In genomic region chr1:144307017-144307853, GRCm38 (mm10) we compare ENCODE assay signal across 14 mouse cellular contexts. TPM values are rescaled to one million over a fixed set of nuclear protein-coding genes. Genes with fewer than 3 reads are reported as not detected.
DNase-seq lines count a peak whose midpoint lies in the region; ATAC-seq and TF ChIP-seq lines count a peak whose summit lies in the region.
"Had no signal": no experiment of that assay in that cellular context is flagged by ENCODE, and none has a peak within 500 bp of the region (broad histone marks: within the 10 kb centered on the region; RNA-seq: fewer than 3 reads in every experiment).

No protein-coding gene starts in this region.

- WGBS in liver, embryonic 11.5 days, result 54% methylated on average over 7 of the region's 7 CpGs
- 61% methylated on average over 7 of the region's 7 CpGs for WGBS in stomach, postnatal 0 days
- WGBS in heart, embryonic 12.5 days, result 83% methylated on average over 7 of the region's 7 CpGs

- H3K4me3 ChIP-seq in liver, embryonic 11.5 days (ENCODE audit: low read depth, low read length), result no peak overlapping the region
- peak overlapping the region in 1 of 2 experiments; percentile 17; a peak in 2 of 4 replicates for H3K4me3 ChIP-seq in MEL (ENCODE audit: control insufficient read depth in 1 of 2, insufficient read depth in 1 of 2, low read depth in 2 of 2, low read length in 2 of 2)
- no peak overlapping the region for H3K4me3 ChIP-seq in stomach, postnatal 0 days (ENCODE audit: low read depth, low read length)
- H3K4me3 ChIP-seq in heart, embryonic 12.5 days, result no peak overlapping the region
- H3K4me3 ChIP-seq: limb, embryonic 12.5 days; midbrain, embryonic 10.5 days had no signal

- peak in 1 of 2 experiments; percentile 38; a peak in 1 of 4 replicates for TF ChIP-seq EP300 in MEL (IDR thresholded peaks at IDR 0.05; ENCODE audit: low read depth in 1 of 2, low read length in 2 of 2)
- TF ChIP-seq EP300 in stomach, postnatal 0 days (optimal IDR thresholded peaks at IDR 0.05), result no peak

- no peak for TF ChIP-seq CTCF in MEL (IDR thresholded peaks at IDR 0.05 in 2 of 3, conservative IDR thresholded peaks at IDR 0.05 in 1 of 3; ENCODE audit: control insufficient read depth in 1 of 3, insufficient read depth in 1 of 3, low read depth in 2 of 3, low read length in 3 of 3, poor library complexity in 1 of 3, severe bottlenecking in 1 of 3)
- TF ChIP-seq CTCF in stomach, postnatal 0 days (IDR thresholded peaks at IDR 0.05; ENCODE audit: low read depth), result no peak

- ATAC-seq in liver, embryonic 11.5 days (replicated peaks; ENCODE audit: low FRiP score), result no peak
- peak; percentile 78 for ATAC-seq in megakaryocyte progenitor cell, adult 5-6 weeks (replicated peaks; ENCODE audit: poor library complexity)
- no peak for ATAC-seq in stomach, postnatal 0 days (ENCODE audit: low FRiP score, low TSS enrichment)
- ATAC-seq in heart, embryonic 12.5 days (ENCODE audit: insufficient number of reproducible peaks, low FRiP score), result no peak
- no peak for ATAC-seq in cerebellum, adult (ENCODE audit: insufficient number of reproducible peaks, low FRiP score, low TSS enrichment)

- TF ChIP-seq POLR2A in MEL (IDR thresholded peaks at IDR 0.05; ENCODE audit: control insufficient read depth in 1 of 2, insufficient read depth in 1 of 2, low read depth in 1 of 2, low read length in 2 of 2, poor library complexity in 1 of 2), result peak in 1 of 2 experiments; percentile 29; a peak in 1 of 4 replicates

- H3K4me1 ChIP-seq in liver, embryonic 11.5 days (replicated peaks; ENCODE audit: control insufficient read depth, insufficient read depth, low read length), result no peaks in the 10 kb centered on the region
- H3K4me1 ChIP-seq in MEL (ENCODE audit: control insufficient read depth in 1 of 2, insufficient read depth in 2 of 2, low read length in 2 of 2), result peaks cover 16 to 23% of the 10 kb centered on the region in 2 experiments
- no peaks in the 10 kb centered on the region for H3K4me1 ChIP-seq in stomach, postnatal 0 days (replicated peaks; ENCODE audit: control insufficient read depth, insufficient read depth)
- 0 out of 2 replicates have a peak, but pooled peaks cover 3% of the 10 kb centered on the region for H3K4me1 ChIP-seq in heart, embryonic 12.5 days (replicated peaks)
- H3K4me1 ChIP-seq: limb, embryonic 12.5 days; midbrain, embryonic 10.5 days had no signal

- no peaks in the 10 kb centered on the region for H3K36me3 ChIP-seq in liver, embryonic 11.5 days (ENCODE audit: control insufficient read depth, insufficient read depth, low read length)
- peaks cover 0 to 42% of the 10 kb centered on the region in 2 experiments; a peak in 2 of 4 replicates for H3K36me3 ChIP-seq in MEL (ENCODE audit: control insufficient read depth in 1 of 2, insufficient read depth in 2 of 2, low read length in 2 of 2)
- H3K36me3 ChIP-seq in stomach, postnatal 0 days (ENCODE audit: control insufficient read depth, insufficient read depth, low read length), result no peaks in the 10 kb centered on the region
- H3K36me3 ChIP-seq in heart, embryonic 12.5 days, result no peaks in the 10 kb centered on the region
- H3K36me3 ChIP-seq: limb, embryonic 12.5 days; midbrain, embryonic 10.5 days had no signal

- H3K9ac ChIP-seq in liver, embryonic 11.5 days (ENCODE audit: low read depth, low read length), result no peak overlapping the region
- peak overlapping the region; percentile 52 for H3K9ac ChIP-seq in MEL (ENCODE audit: control insufficient read depth, low read depth, low read length, poor library complexity, severe bottlenecking)
- H3K9ac ChIP-seq in stomach, postnatal 0 days (ENCODE audit: low read length), result no peak overlapping the region
- no peak overlapping the region for H3K9ac ChIP-seq in heart, embryonic 12.5 days
- H3K9ac ChIP-seq: limb, embryonic 12.5 days had no signal

- no peak overlapping the region for H3K27ac ChIP-seq in liver, embryonic 11.5 days (ENCODE audit: low read depth, low read length)
- peak overlapping the region; percentile 84 for H3K27ac ChIP-seq in MEL (ENCODE audit: control insufficient read depth, low read depth, low read length)
- 0 out of 2 replicates have a peak overlapping the region, but pooled peaks have one; percentile 49 for H3K27ac ChIP-seq in stomach, postnatal 0 days (replicated peaks)
- H3K27ac ChIP-seq in heart, embryonic 12.5 days (ENCODE audit: poor library complexity, severe bottlenecking), result no peak overlapping the region
- H3K27ac ChIP-seq: limb, embryonic 12.5 days; midbrain, embryonic 10.5 days had no signal

- no peaks in the 10 kb centered on the region for H3K79me2 ChIP-seq in MEL (ENCODE audit: control insufficient read depth, insufficient read depth, low read length, poor library complexity)

- H3K9me3 ChIP-seq in liver, embryonic 11.5 days (ENCODE audit: control insufficient read depth, low read length), result no peaks in the 10 kb centered on the region
- no peaks in the 10 kb centered on the region for H3K9me3 ChIP-seq in MEL (replicated peaks; ENCODE audit: insufficient read depth, low read length)
- H3K9me3 ChIP-seq in stomach, postnatal 0 days (ENCODE audit: control insufficient read depth, low read length), result no peaks in the 10 kb centered on the region
- no peaks in the 10 kb centered on the region for H3K9me3 ChIP-seq in heart, embryonic 12.5 days (replicated peaks)
- H3K9me3 ChIP-seq: limb, embryonic 12.5 days; midbrain, embryonic 10.5 days had no signal

- H3K27me3 ChIP-seq in liver, embryonic 11.5 days (replicated peaks; ENCODE audit: control insufficient read depth, insufficient read depth, low read length), result no peaks in the 10 kb centered on the region
- H3K27me3 ChIP-seq in MEL (ENCODE audit: control insufficient read depth in 1 of 2, insufficient read depth in 2 of 2, low read length in 2 of 2), result no peaks in the 10 kb centered on the region
- H3K27me3 ChIP-seq in stomach, postnatal 0 days (ENCODE audit: control insufficient read depth, insufficient read depth, low read length), result no peaks in the 10 kb centered on the region
- no peaks in the 10 kb centered on the region for H3K27me3 ChIP-seq in heart, embryonic 12.5 days (replicated peaks)
- H3K27me3 ChIP-seq: limb, embryonic 12.5 days had no signal

- DNase-seq in liver, result peak; percentile 19
- DNase-seq in liver, embryonic 11.5 days (ENCODE audit: low spot score), result no peak
- DNase-seq in MEL (ENCODE audit: low read depth, low spot score), result peak; percentile 86
- DNase-seq in stomach, postnatal 0 days (ENCODE audit: low spot score), result no peak
- no peak for DNase-seq in gastrocnemius, postnatal 25 days
- DNase-seq: kidney, adult 2 months; right cerebral cortex, postnatal 4 days had no signal

- no peak for TF ChIP-seq RAD21 in MEL (IDR thresholded peaks at IDR 0.05; ENCODE audit: low read depth, low read length)

- H3K4me2 ChIP-seq in liver, embryonic 11.5 days, result no peak overlapping the region
- H3K4me2 ChIP-seq in stomach, postnatal 0 days (replicated peaks; ENCODE audit: low read depth), result no peak overlapping the region
- H3K4me2 ChIP-seq in heart, embryonic 12.5 days, result no peak overlapping the region
- H3K4me2 ChIP-seq: limb, embryonic 12.5 days had no signal

TF ChIP-seq in MEL, 35 proteins besides CTCF, POLR2A, EP300 and RAD21:
- TF ChIP-seq RCOR1 (IDR thresholded peaks at IDR 0.05; ENCODE audit: low read depth, low read length) (peak; percentile 36; the same call in 1 of the 2 replicates), SMC3 (IDR thresholded peaks at IDR 0.05; ENCODE audit: low read depth, low read length) (no peak), POLR2AphosphoS5 (IDR thresholded peaks at IDR 0.05; ENCODE audit: borderline replicate concordance, low read depth, low read length) (no peak), GATA1 (IDR thresholded peaks at IDR 0.05; ENCODE audit: low read depth, low read length) (0 out of 2 replicates have a peak, but pooled peaks have one; percentile 34), CHD1 (IDR thresholded peaks at IDR 0.05; ENCODE audit: low read depth, low read length) (peak; percentile 74; the same call in 1 of the 2 replicates), ETS1 (IDR thresholded peaks at IDR 0.05; ENCODE audit: low read depth, low read length) (peak; percentile 52; the same call in 1 of the 2 replicates), E2F4 (IDR thresholded peaks at IDR 0.05; ENCODE audit: borderline replicate concordance, low read depth, low read length) (peak; percentile 94), NELFE (IDR thresholded peaks at IDR 0.05; ENCODE audit: low read depth, low read length) (no peak), GABPA (IDR thresholded peaks at IDR 0.05; ENCODE audit: low read depth, low read length) (no peak), HCFC1 (IDR thresholded peaks at IDR 0.05; ENCODE audit: low read depth, low read length) (peak; percentile 20; the same call in 1 of the 2 replicates), TCF12 (IDR thresholded peaks at IDR 0.05; ENCODE audit: low read depth, low read length) (peak; percentile 28; the same call in 1 of the 2 replicates)

RNA-seq across cellular contexts. Expression of gene Rgs1, which starts 58.2 kb away (rescaled TPM):
- 0.18 and 0.84 TPM in 2 replicates for polyA plus RNA-seq in liver, embryonic 11.5 days (2014; fragmentation: Nextera tagmentation; extraction: Ambion mirVana)
- 1.7 and 5.9 TPM in 2 replicates for total RNA-seq in MEL (2012; rRNA removed)
- polyA plus RNA-seq in MEL (2012; ENCODE audit: insufficient read depth in 1 of 2, insufficient read length in 2 of 2, low read depth in 1 of 2, low replicate concordance in 2 of 2, missing spikeins in 1 of 2), result under 1 TPM in 1 of 2 experiments, not detected in 1; 0.91 TPM
- 17.1 and 27.9 TPM in 2 replicates for total RNA-seq in megakaryocyte progenitor cell, adult 5-6 weeks (2015)
- total RNA-seq in megakaryocyte progenitor cell, adult 5-6 weeks (2017), result 41.7 and 52.1 TPM in 2 replicates
- 1.3 and 1.7 TPM in 2 replicates for polyA plus RNA-seq in stomach, postnatal 0 days (2015; fragmentation: Nextera tagmentation; extraction: Ambion mirVana)
- total RNA-seq in gastrocnemius, postnatal 25 days (2021), result not detected
- polyA plus RNA-seq in heart, embryonic 12.5 days (2016; fragmentation: Nextera tagmentation; extraction: Ambion mirVana), result 0.10 and 0.37 TPM in 2 replicates
- total RNA-seq: layer of hippocampus, postnatal 10 days had no signal
- polyA plus RNA-seq: embryonic facial prominence, embryonic 11.5 days; limb, embryonic 12.5 days; midbrain, embryonic 10.5 days had no signal

Comparison
In these comparisons a context has a peak if more than half of its experiments do, and no peak if none do; other contexts are left out.
1. DNase-seq: peak in liver (single experiment) and MEL (single experiment); none in liver, embryonic 11.5 days (single experiment), stomach, postnatal 0 days (single experiment) and gastrocnemius, postnatal 25 days (single experiment).
2. H3K27ac ChIP-seq: peak in MEL (single experiment) and stomach, postnatal 0 days (single experiment); none in liver, embryonic 11.5 days (single experiment) and heart, embryonic 12.5 days (single experiment).